Mouse (Mus musculus): ENCODE results near the gene Gna13. TPM values are rescaled to one million over a fixed set of nuclear protein-coding genes. Genes with fewer than 3 reads are reported as not detected.

The Gna13 gene
- 38.3 and 140 TPM in 2 replicates for polyA plus RNA-seq (2012; ENCODE audit: low replicate concordance)

GRCm38 (mm10) chr11:109362463-109363190, at the start of gene Gna13:
Gene Gna13, plus strand, starts transcription at chr11:109362831.

DNA sequence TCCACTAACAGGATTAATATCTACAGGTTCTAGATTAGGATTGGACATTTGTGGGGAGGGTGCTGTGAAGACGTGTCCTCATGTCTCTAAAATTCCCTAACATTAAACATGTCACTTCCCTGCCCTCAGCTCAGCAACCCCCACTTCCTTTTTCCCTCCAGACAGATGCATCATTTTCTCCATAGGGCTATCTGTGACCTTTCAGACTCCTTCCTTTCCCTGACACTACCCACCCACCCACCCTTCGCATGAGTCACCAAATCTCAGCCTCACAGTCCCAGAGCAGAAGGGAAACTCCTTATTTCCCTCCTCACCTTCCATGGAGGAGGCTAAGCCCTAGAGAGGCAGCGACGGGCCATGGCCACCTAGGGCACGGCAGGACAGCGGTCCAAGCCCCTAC, 51.0 kb downstream of the Gna13 start, which contains the start of gene 9930022D16Rik:
Gene 9930022D16Rik, plus strand, starts transcription at position 301 of the 400 bp plus-strand sequence.

GRCm38 (mm10) chr11:109425392-109426271, 63.0 kb downstream of the Gna13 start, which contains the start of gene Amz2:
Gene Amz2, plus strand, starts transcription at chr11:109425946.

Other genes starting within 250 kb of the Gna13 start
- not detected in 2 replicates for gene E030025P04Rik, start 218.5 kb upstream of the Gna13 start, polyA plus RNA-seq (2012; ENCODE audit: low replicate concordance)
- 0.38 and 0.81 TPM in 2 replicates for gene Rgs9, start 64.7 kb upstream of the Gna13 start, polyA plus RNA-seq (2012; ENCODE audit: low replicate concordance)
- gene 9930022D16Rik, start 51.1 kb downstream of the Gna13 start, polyA plus RNA-seq (2012; ENCODE audit: low replicate concordance), result not detected in 2 replicates
- 4.7 and 7.6 TPM in 2 replicates for gene Amz2, start 63.1 kb downstream of the Gna13 start, polyA plus RNA-seq (2012; ENCODE audit: low replicate concordance)
- 1.2 and 3.2 TPM in 2 replicates for gene Arsg, start 110.5 kb downstream of the Gna13 start, polyA plus RNA-seq (2012; ENCODE audit: low replicate concordance)
- gene Slc16a6, start 110.8 kb downstream of the Gna13 start, polyA plus RNA-seq (2012; ENCODE audit: low replicate concordance), result 28.6 and 40.3 TPM in 2 replicates
- gene Wipi1, start 249.1 kb downstream of the Gna13 start, polyA plus RNA-seq (2012; ENCODE audit: low replicate concordance), result 10.7 and 11.5 TPM in 2 replicates